Comparison of ENCODE assay signal across 14 mouse cellular contexts in genomic region chr10:13118024-13118769, GRCm38 (mm10). TPM values are rescaled to one million over a fixed set of nuclear protein-coding genes. Genes with fewer than 3 reads are reported as not detected.
DNase-seq lines count a peak whose midpoint lies in the region; ATAC-seq lines count a peak whose summit lies in the region.
"Had no signal": no experiment of that assay in that cellular context is flagged by ENCODE, and none has a peak within 500 bp of the region (broad histone marks: within the 10 kb centered on the region; RNA-seq: fewer than 3 reads in every experiment).

No protein-coding gene starts in this region.

- DNase-seq in heart, postnatal 25 days (ENCODE audit: low spot score), result no peak
- no peak for DNase-seq in kidney, postnatal 25 days
- no peak for DNase-seq in neural tube, embryonic 11.5 days (ENCODE audit: low spot score)
- DNase-seq in neural tube, embryonic 10.5 days (ENCODE audit: extremely low spot score, low spot score), result no peak
- no peak for DNase-seq in frontal cortex, adult 2 months (ENCODE audit: extremely low spot score in 1 of 2, low spot score in 1 of 2)
- DNase-seq: cerebellum, adult 8-10 months had no signal

- no peak overlapping the region for H3K4me3 ChIP-seq in heart, embryonic 11.5 days (ENCODE audit: low read depth, low read length)
- no peak overlapping the region for H3K4me3 ChIP-seq in kidney, embryonic 15.5 days (replicated peaks)
- no peak overlapping the region for H3K4me3 ChIP-seq in neural tube, embryonic 11.5 days (ENCODE audit: low read depth, low read length)
- no peak overlapping the region for H3K4me3 ChIP-seq in stomach, embryonic 15.5 days (replicated peaks)
- H3K4me3 ChIP-seq: layer of hippocampus, adult 2 months; liver, embryonic 15.5 days had no signal

- peak overlapping the region; percentile 62 for H3K27ac ChIP-seq in heart, embryonic 11.5 days (ENCODE audit: low read depth, low read length)
- peak overlapping the region; percentile 37 for H3K27ac ChIP-seq in kidney, embryonic 15.5 days
- peak overlapping the region; percentile 47; the same call in 1 of the 2 replicates for H3K27ac ChIP-seq in neural tube, embryonic 11.5 days (ENCODE audit: low read depth, low read length)
- H3K27ac ChIP-seq in stomach, embryonic 15.5 days, result peak overlapping the region; percentile 33; the same call in 1 of the 2 replicates
- H3K27ac ChIP-seq: layer of hippocampus, adult 2 months; liver, embryonic 15.5 days had no signal

- H3K36me3 ChIP-seq in heart, embryonic 11.5 days (ENCODE audit: control insufficient read depth, insufficient read depth, low read length), result 0 out of 2 replicates have a peak, but pooled peaks cover 2% of the 10 kb centered on the region
- no peaks in the 10 kb centered on the region; the same call in 1 of the 2 replicates for H3K36me3 ChIP-seq in kidney, embryonic 15.5 days
- H3K36me3 ChIP-seq in neural tube, embryonic 11.5 days (ENCODE audit: control insufficient read depth, insufficient read depth, low read length), result no peaks in the 10 kb centered on the region
- no peaks in the 10 kb centered on the region for H3K36me3 ChIP-seq in stomach, embryonic 15.5 days
- H3K36me3 ChIP-seq: liver, embryonic 15.5 days had no signal

- intact Hi-C loops in heart, postnatal 25 days (cut with DNase I), result no loop called here

- 54% methylated on average over 7 of the region's 7 CpGs for WGBS in heart, embryonic 11.5 days (ENCODE audit: insufficient replicate concordance)
- WGBS in kidney, embryonic 15.5 days, result 63% methylated on average over 7 of the region's 7 CpGs
- WGBS in neural tube, embryonic 11.5 days, result 35% methylated on average over 7 of the region's 7 CpGs
- 68% methylated on average over 7 of the region's 7 CpGs for WGBS in stomach, embryonic 15.5 days

- H3K4me1 ChIP-seq in heart, embryonic 11.5 days (ENCODE audit: control insufficient read depth, insufficient read depth, low read length), result peaks cover 27% of the 10 kb centered on the region
- H3K4me1 ChIP-seq in kidney, embryonic 15.5 days, result peaks cover 23% of the 10 kb centered on the region
- peaks cover 34% of the 10 kb centered on the region for H3K4me1 ChIP-seq in neural tube, embryonic 11.5 days (ENCODE audit: control insufficient read depth, insufficient read depth, low read length)
- peaks cover 12% of the 10 kb centered on the region for H3K4me1 ChIP-seq in stomach, embryonic 15.5 days
- H3K4me1 ChIP-seq: liver, embryonic 15.5 days had no signal

- no peaks in the 10 kb centered on the region for H3K9me3 ChIP-seq in heart, embryonic 11.5 days (replicated peaks; ENCODE audit: control insufficient read depth, low read length)
- no peaks in the 10 kb centered on the region for H3K9me3 ChIP-seq in kidney, embryonic 15.5 days (replicated peaks)
- no peaks in the 10 kb centered on the region for H3K9me3 ChIP-seq in neural tube, embryonic 11.5 days (ENCODE audit: control insufficient read depth, low read length)
- no peaks in the 10 kb centered on the region for H3K9me3 ChIP-seq in stomach, embryonic 15.5 days
- H3K9me3 ChIP-seq: liver, embryonic 15.5 days had no signal

- H3K9ac ChIP-seq in heart, embryonic 11.5 days (ENCODE audit: low read depth, low read length), result 0 out of 2 replicates have a peak overlapping the region, but pooled peaks have one; percentile 28
- no peak overlapping the region for H3K9ac ChIP-seq in kidney, embryonic 15.5 days
- H3K9ac ChIP-seq in neural tube, embryonic 11.5 days (ENCODE audit: low read length), result no peak overlapping the region
- no peak overlapping the region for H3K9ac ChIP-seq in stomach, embryonic 15.5 days
- H3K9ac ChIP-seq: liver, embryonic 15.5 days had no signal

- no peaks in the 10 kb centered on the region for H3K27me3 ChIP-seq in heart, embryonic 11.5 days (ENCODE audit: control insufficient read depth, insufficient read depth, low read length)
- no peaks in the 10 kb centered on the region for H3K27me3 ChIP-seq in kidney, embryonic 15.5 days
- no peaks in the 10 kb centered on the region for H3K27me3 ChIP-seq in neural tube, embryonic 11.5 days (ENCODE audit: control insufficient read depth, insufficient read depth, low read length)
- H3K27me3 ChIP-seq in stomach, embryonic 15.5 days (replicated peaks), result no peaks in the 10 kb centered on the region
- H3K27me3 ChIP-seq: liver, embryonic 15.5 days had no signal

- H3K4me2 ChIP-seq in heart, embryonic 11.5 days, result no peak overlapping the region
- no peak overlapping the region for H3K4me2 ChIP-seq in kidney, embryonic 15.5 days
- no peak overlapping the region for H3K4me2 ChIP-seq in neural tube, embryonic 11.5 days (ENCODE audit: low read depth)
- no peak overlapping the region for H3K4me2 ChIP-seq in stomach, embryonic 15.5 days
- H3K4me2 ChIP-seq: liver, embryonic 15.5 days had no signal

- ATAC-seq in heart, embryonic 11.5 days (replicated peaks; ENCODE audit: insufficient number of reproducible peaks, low FRiP score, low TSS enrichment), result no peak
- ATAC-seq in kidney, embryonic 15.5 days (replicated peaks; ENCODE audit: low FRiP score), result no peak
- ATAC-seq in neural tube, embryonic 11.5 days (ENCODE audit: insufficient read depth, low FRiP score, low TSS enrichment), result no peak
- no peak for ATAC-seq in stomach, embryonic 15.5 days (ENCODE audit: insufficient read depth, low FRiP score, low read depth)

RNA-seq across cellular contexts. Expression of gene Plagl1, which starts 57.9 kb away (rescaled TPM):
- 277 and 328 TPM in 2 replicates for polyA plus RNA-seq in heart, embryonic 11.5 days (2014; fragmentation: Nextera tagmentation; extraction: Ambion mirVana)
- 10 to 100 TPM in 1 of 2 experiments, 1 to 10 TPM in 1; 9.6 to 12.4 TPM for total RNA-seq in heart, postnatal 25 days (2021)
- polyA plus RNA-seq in kidney, embryonic 15.5 days (2015; fragmentation: Nextera tagmentation; extraction: Ambion mirVana), result 99.2 and 114 TPM in 2 replicates
- 147 and 150 TPM in 2 replicates for polyA plus RNA-seq in neural tube, embryonic 11.5 days (2014; fragmentation: Nextera tagmentation; extraction: Ambion mirVana)
- polyA plus RNA-seq in stomach, embryonic 15.5 days (2015; fragmentation: Nextera tagmentation; extraction: Ambion mirVana), result 237 and 238 TPM in 2 replicates
- polyA plus RNA-seq in frontal cortex, adult 2 months (2012; rRNA removed), result 21.4 and 25.9 TPM in 2 replicates

RNA-seq across cellular contexts. Expression of gene Zc2hc1b, which starts 59.6 kb away (rescaled TPM):
- polyA plus RNA-seq in heart, embryonic 11.5 days (2014; fragmentation: Nextera tagmentation; extraction: Ambion mirVana), result not detected in 2 replicates
- not detected for total RNA-seq in heart, postnatal 25 days (2021)
- not detected in 2 replicates for polyA plus RNA-seq in kidney, embryonic 15.5 days (2015; fragmentation: Nextera tagmentation; extraction: Ambion mirVana)
- polyA plus RNA-seq in neural tube, embryonic 11.5 days (2014; fragmentation: Nextera tagmentation; extraction: Ambion mirVana), result not detected in 2 replicates
- not detected in 2 replicates for polyA plus RNA-seq in stomach, embryonic 15.5 days (2015; fragmentation: Nextera tagmentation; extraction: Ambion mirVana)
- not detected in 2 replicates for polyA plus RNA-seq in frontal cortex, adult 2 months (2012; rRNA removed)
- total RNA-seq: gastrocnemius, adult 8-10 months; layer of hippocampus, adult 2 months; left cerebral cortex, postnatal 10 days had no signal
- polyA plus RNA-seq: liver, embryonic 15.5 days; small intestine, adult 2 months had no signal
